Comparison of ENCODE assay signal across 8 mouse cellular contexts in the genomic region with DNA sequence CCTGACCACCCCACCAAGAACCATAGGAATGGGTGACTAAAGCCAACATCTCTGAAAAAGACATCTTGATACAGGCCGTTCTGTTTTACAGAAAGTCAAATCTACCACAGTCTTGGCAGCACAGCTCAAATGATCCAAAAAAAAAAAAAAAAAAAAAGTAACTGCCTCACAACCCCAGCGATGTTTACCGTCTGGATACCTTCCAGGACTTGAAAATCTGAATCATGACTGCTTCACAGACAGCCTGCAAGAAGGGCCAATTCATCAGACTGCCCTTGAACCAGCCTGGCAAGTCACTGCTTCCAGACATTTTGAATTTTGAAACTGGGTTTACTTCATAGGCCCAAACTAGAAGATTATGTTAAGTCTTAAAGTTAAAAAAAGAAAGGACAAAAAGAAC. TPM values are rescaled to one million over a fixed set of nuclear protein-coding genes. Genes with fewer than 3 reads are reported as not detected.
DNase-seq lines count a peak whose midpoint lies in the region; ATAC-seq and TF ChIP-seq lines count a peak whose summit lies in the region.

No protein-coding gene starts in this region.

- no peaks in the 10 kb centered on the region for H3K9me3 ChIP-seq in limb, embryonic 15.5 days
- H3K9me3 ChIP-seq in stomach, postnatal 0 days (ENCODE audit: control insufficient read depth, low read length): no peaks in the 10 kb centered on the region

- H3K4me2 ChIP-seq in limb, embryonic 15.5 days: no peak overlapping the region
- H3K4me2 ChIP-seq in stomach, postnatal 0 days (replicated peaks; ENCODE audit: low read depth): no peak overlapping the region

- H3K9ac ChIP-seq in limb, embryonic 15.5 days: no peak overlapping the region
- H3K9ac ChIP-seq in stomach, postnatal 0 days (ENCODE audit: low read length): no peak overlapping the region

- H3K4me1 ChIP-seq in limb, embryonic 15.5 days: peaks cover 88% of the 10 kb centered on the region
- peaks cover 27% of the 10 kb centered on the region for H3K4me1 ChIP-seq in stomach, postnatal 0 days (replicated peaks; ENCODE audit: control insufficient read depth, insufficient read depth)

- 0 out of 2 replicates have a peak, but pooled peaks have one; percentile 15 for ATAC-seq in frontal cortex, adult (ENCODE audit: low TSS enrichment)
- ATAC-seq in limb, embryonic 15.5 days (ENCODE audit: insufficient number of reproducible peaks, low FRiP score, low TSS enrichment, low read depth): peak; percentile 45; the same call in 1 of the 2 replicates
- ATAC-seq in stomach, postnatal 0 days (ENCODE audit: low FRiP score, low TSS enrichment): no peak; the same call in 1 of the 2 replicates

- DNase-seq in frontal cortex, postnatal 10 days (ENCODE audit: low spot score in 2 of 2): no peak
- peak; percentile 61 for DNase-seq in ovary, adult 18-20 months (ENCODE audit: low spot score)
- no peak for DNase-seq in ovary, postnatal 14 days (ENCODE audit: low spot score)
- peak; percentile 58 for DNase-seq in stomach, postnatal 0 days (ENCODE audit: low spot score)
- no peak for DNase-seq in cerebellum, adult 9-11 months
- DNase-seq in gastrocnemius, adult 8-10 months (ENCODE audit: low spot score in 2 of 2): no peak

- TF ChIP-seq CTCF in stomach, postnatal 0 days (IDR thresholded peaks at IDR 0.05; ENCODE audit: low read depth): no peak

- no peak overlapping the region for H3K4me3 ChIP-seq in limb, embryonic 15.5 days
- H3K4me3 ChIP-seq in stomach, postnatal 0 days (ENCODE audit: low read depth, low read length): no peak overlapping the region

- H3K36me3 ChIP-seq in limb, embryonic 15.5 days: no peaks in the 10 kb centered on the region
- H3K36me3 ChIP-seq in stomach, postnatal 0 days (ENCODE audit: control insufficient read depth, insufficient read depth, low read length): no peaks in the 10 kb centered on the region; the same call in 1 of the 2 replicates

- peak; percentile 84 for TF ChIP-seq EP300 in stomach, postnatal 0 days (optimal IDR thresholded peaks at IDR 0.05)

- peak overlapping the region; percentile 83 for H3K27ac ChIP-seq in limb, embryonic 15.5 days
- peak overlapping the region; percentile 81 for H3K27ac ChIP-seq in stomach, postnatal 0 days (replicated peaks)

- no peaks in the 10 kb centered on the region for H3K27me3 ChIP-seq in limb, embryonic 15.5 days
- no peaks in the 10 kb centered on the region for H3K27me3 ChIP-seq in stomach, postnatal 0 days (ENCODE audit: control insufficient read depth, insufficient read depth, low read length)

- 4% methylated on average over 3 of the region's 3 CpGs for WGBS in limb, embryonic 15.5 days
- WGBS in stomach, postnatal 0 days: 5% methylated on average over 3 of the region's 3 CpGs

RNA-seq across cellular contexts. Expression of gene Actn4, which starts 9.4 kb away (rescaled TPM):
- 347 and 359 TPM in 2 replicates for polyA plus RNA-seq in limb, embryonic 15.5 days (2015; fragmentation: Nextera tagmentation; extraction: Ambion mirVana)
- polyA plus RNA-seq in stomach, postnatal 0 days (2015; fragmentation: Nextera tagmentation; extraction: Ambion mirVana): 216 and 227 TPM in 2 replicates
- total RNA-seq in gastrocnemius, adult 8-10 months (2022): 10 to 100 TPM; 21.3 to 36.9 (median 28.2) TPM

RNA-seq across cellular contexts. Expression of gene Eif3k, which starts 28.9 kb away (rescaled TPM):
- polyA plus RNA-seq in limb, embryonic 15.5 days (2015; fragmentation: Nextera tagmentation; extraction: Ambion mirVana): 372 and 387 TPM in 2 replicates
- polyA plus RNA-seq in stomach, postnatal 0 days (2015; fragmentation: Nextera tagmentation; extraction: Ambion mirVana): 294 and 295 TPM in 2 replicates
- total RNA-seq in gastrocnemius, adult 8-10 months (2022): 100 to 1,000 TPM; 130 to 143 (median 134) TPM

RNA-seq across cellular contexts. Expression of gene Map4k1, which starts 29.1 kb away (rescaled TPM):
- 7.2 and 7.6 TPM in 2 replicates for polyA plus RNA-seq in limb, embryonic 15.5 days (2015; fragmentation: Nextera tagmentation; extraction: Ambion mirVana)
- polyA plus RNA-seq in stomach, postnatal 0 days (2015; fragmentation: Nextera tagmentation; extraction: Ambion mirVana): 3.0 and 3.6 TPM in 2 replicates
- total RNA-seq in gastrocnemius, adult 8-10 months (2022): under 1 TPM; 0.22 to 0.82 (median 0.41) TPM

Comparison
In these comparisons a context has a peak if more than half of its experiments do, and no peak if none do; other contexts are left out.
1. DNase-seq: peak in ovary, adult 18-20 months (single experiment) and stomach, postnatal 0 days (single experiment); none in frontal cortex, postnatal 10 days (0 of 2), ovary, postnatal 14 days (single experiment), cerebellum, adult 9-11 months (single experiment) and gastrocnemius, adult 8-10 months (0 of 2).